Mouse (Mus musculus) C2C12 (cell line): ENCODE results near the gene Spire2.

ENCODE experiments used
- CEBPB ChIP-seq: IDR thresholded peaks from one replicate; pipeline ENCODE4 v1.6.1; 2011; ENCODE audit warnings: low read depth, mild to moderate bottlenecking, control low read depth, moderate library complexity
- CTCF ChIP-seq: IDR thresholded peaks from one replicate; pipeline ENCODE4 v1.5.1; 2011; ENCODE audit not compliant: control insufficient read depth, insufficient read depth, insufficient read length
- MAX ChIP-seq: IDR thresholded peaks from one replicate; pipeline ENCODE4 v1.6.1; 2011; ENCODE audit warnings: mild to moderate bottlenecking, control low read depth

- TF ChIP-seq CTCF (no peak), MAX (no peak), CEBPB (no peak)
Observed at GRCm38 (mm10) chr8:123402730-123403326, 70.3 kb downstream of the Spire2 start.
